Mouse (Mus musculus): ENCODE data around the gene Erich3. TPM values are rescaled to one million over a fixed set of nuclear protein-coding genes. Genes with fewer than 3 reads are reported as not detected.

Gene Erich3
- polyA plus RNA-seq, 2 experiments: 0.01 TPM; not detected in 1

DNA sequence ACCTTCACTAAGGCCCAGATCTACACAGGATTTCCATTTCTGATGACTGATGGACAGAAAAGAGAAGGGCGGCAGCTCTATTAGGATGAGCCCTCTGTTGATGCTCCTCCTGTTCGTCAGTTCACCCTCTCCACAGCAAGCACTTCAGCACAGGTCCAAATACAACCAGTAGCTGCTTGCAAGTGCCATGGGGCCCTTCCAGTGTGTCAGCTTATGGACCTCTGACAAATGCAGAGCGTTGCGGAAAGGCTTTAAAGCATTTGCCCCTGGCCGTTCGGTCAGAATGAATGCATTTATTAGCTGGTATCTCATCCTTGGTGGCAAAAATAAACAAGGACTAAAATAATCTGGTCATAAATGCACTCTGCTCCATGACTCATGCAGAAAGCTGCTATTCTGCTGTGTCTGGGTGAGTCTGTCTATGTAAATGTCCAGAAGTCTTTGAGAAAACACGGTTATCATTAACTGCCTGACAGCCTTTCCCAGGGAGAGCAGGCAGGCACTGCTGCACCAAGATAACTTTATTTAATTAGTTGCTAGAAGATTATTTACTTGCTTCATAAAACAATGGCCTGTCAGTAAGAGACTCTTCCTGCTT lies 146.7 kb downstream of the Erich3 start:
- no peak overlapping the region for H3K4me2 ChIP-seq (ENCODE audit: low read depth)
- no peak for DNase-seq (ENCODE audit: low read depth in 3 of 3, low spot score in 3 of 3)
- TF ChIP-seq EP300 (IDR thresholded peaks at IDR 0.05; ENCODE audit: low read depth) (no peak), CTCF (IDR thresholded peaks at IDR 0.05; ENCODE audit: low read depth) (no peak)
- no peak overlapping the region for H3K4me3 ChIP-seq (ENCODE audit: insufficient read depth in 1 of 2, low read depth in 2 of 2, low read length in 2 of 2)
- WGBS (ENCODE audit: insufficient replicate concordance): 58% methylated on average over 7 of the region's 7 CpGs
- H3K4me1 ChIP-seq (replicated peaks; ENCODE audit: control insufficient read depth in 2 of 2, insufficient read depth in 2 of 2, low read length in 1 of 2): no peaks in the 10 kb centered on the region
- no peak overlapping the region for H3K27ac ChIP-seq
- no peaks in the 10 kb centered on the region for H3K27me3 ChIP-seq (ENCODE audit: control insufficient read depth, insufficient read depth, low read length)
- no peaks in the 10 kb centered on the region for H3K9me3 ChIP-seq (ENCODE audit: control insufficient read depth, low read length)
- no peak overlapping the region for H3K9ac ChIP-seq (replicated peaks)
- ATAC-seq (ENCODE audit: insufficient read depth): no peak
- H3K36me3 ChIP-seq (replicated peaks; ENCODE audit: control insufficient read depth, insufficient read depth, low read depth): no peaks in the 10 kb centered on the region

DNA sequence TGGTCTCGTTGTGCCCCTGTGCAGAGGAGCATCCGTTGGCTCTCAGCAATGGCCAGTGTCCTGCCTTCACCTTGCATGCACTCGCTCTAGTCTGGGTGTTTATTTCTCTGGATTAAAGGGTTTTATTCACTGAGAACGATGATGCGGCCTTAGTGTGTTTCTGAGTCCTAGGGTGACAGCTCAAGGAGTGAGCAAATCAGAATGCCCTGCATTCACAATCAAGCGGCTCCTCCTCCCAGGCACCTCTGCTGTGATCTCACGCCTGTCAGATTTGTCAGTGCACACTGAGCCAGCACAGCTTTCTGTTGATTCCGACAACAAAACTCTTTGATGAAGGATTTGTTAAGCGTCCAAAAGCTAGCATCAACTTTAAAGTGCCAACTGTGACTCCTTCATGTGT lies 147.6 kb downstream of the Erich3 start:
- no peak for DNase-seq (ENCODE audit: low read depth in 3 of 3, low spot score in 3 of 3)
- Histone ChIP-seq H3K9me3 (ENCODE audit: control insufficient read depth, low read length) (no peaks in the 10 kb centered on the region), H3K27me3 (ENCODE audit: control insufficient read depth, insufficient read depth, low read length) (no peaks in the 10 kb centered on the region), H3K27ac (no peak overlapping the region), H3K4me1 (replicated peaks; ENCODE audit: control insufficient read depth in 2 of 2, insufficient read depth in 2 of 2, low read length in 1 of 2) (no peaks in the 10 kb centered on the region), H3K36me3 (replicated peaks; ENCODE audit: control insufficient read depth, insufficient read depth, low read depth) (no peaks in the 10 kb centered on the region), H3K9ac (replicated peaks) (no peak overlapping the region), H3K4me2 (ENCODE audit: low read depth) (no peak overlapping the region), H3K4me3 (ENCODE audit: insufficient read depth in 1 of 2, low read depth in 2 of 2, low read length in 2 of 2) (no peak overlapping the region)
- no peak for ATAC-seq (ENCODE audit: insufficient read depth)
- 46% methylated on average over 9 of the region's 9 CpGs for WGBS (ENCODE audit: insufficient replicate concordance)
- TF ChIP-seq CTCF (IDR thresholded peaks at IDR 0.05; ENCODE audit: low read depth): no peak
- TF ChIP-seq EP300 (IDR thresholded peaks at IDR 0.05; ENCODE audit: low read depth): no peak

DNA sequence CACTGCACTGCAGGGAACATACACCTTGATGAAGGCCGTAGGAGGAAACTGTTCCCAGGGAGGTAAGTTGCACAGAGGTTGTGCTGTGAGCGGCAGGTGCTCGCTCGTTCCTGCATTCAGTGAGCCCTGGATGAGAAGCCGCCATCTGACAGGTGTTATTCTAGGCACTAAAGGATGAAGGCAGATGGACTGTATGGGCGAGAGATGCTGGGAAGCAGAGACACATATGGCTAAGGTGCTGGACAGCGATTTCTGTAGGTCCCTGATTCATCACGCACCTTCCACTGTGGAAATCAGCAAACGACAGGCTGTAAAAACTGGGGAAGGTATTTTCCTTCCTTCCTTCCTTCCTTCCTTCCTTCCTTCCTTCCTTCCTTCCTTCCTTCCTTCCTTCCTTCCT lies 148.2 kb downstream of the Erich3 start:
- WGBS (ENCODE audit: insufficient replicate concordance): 50% methylated on average over 9 of the region's 9 CpGs
- H3K27me3 ChIP-seq (ENCODE audit: control insufficient read depth, insufficient read depth, low read length): no peaks in the 10 kb centered on the region
- H3K4me2 ChIP-seq (ENCODE audit: low read depth): no peak overlapping the region
- DNase-seq (ENCODE audit: low read depth in 3 of 3, low spot score in 3 of 3): no peak
- no peak overlapping the region for H3K9ac ChIP-seq (replicated peaks)
- H3K36me3 ChIP-seq (replicated peaks; ENCODE audit: control insufficient read depth, insufficient read depth, low read depth): no peaks in the 10 kb centered on the region
- no peak overlapping the region for H3K27ac ChIP-seq
- no peak for ATAC-seq (ENCODE audit: insufficient read depth)
- no peak overlapping the region for H3K4me3 ChIP-seq (ENCODE audit: insufficient read depth in 1 of 2, low read depth in 2 of 2, low read length in 2 of 2)
- no peak for TF ChIP-seq EP300 (IDR thresholded peaks at IDR 0.05; ENCODE audit: low read depth)
- TF ChIP-seq CTCF (IDR thresholded peaks at IDR 0.05; ENCODE audit: low read depth): no peak
- H3K4me1 ChIP-seq (replicated peaks; ENCODE audit: control insufficient read depth in 2 of 2, insufficient read depth in 2 of 2, low read length in 1 of 2): no peaks in the 10 kb centered on the region
- H3K9me3 ChIP-seq (ENCODE audit: control insufficient read depth, low read length): no peaks in the 10 kb centered on the region

DNA sequence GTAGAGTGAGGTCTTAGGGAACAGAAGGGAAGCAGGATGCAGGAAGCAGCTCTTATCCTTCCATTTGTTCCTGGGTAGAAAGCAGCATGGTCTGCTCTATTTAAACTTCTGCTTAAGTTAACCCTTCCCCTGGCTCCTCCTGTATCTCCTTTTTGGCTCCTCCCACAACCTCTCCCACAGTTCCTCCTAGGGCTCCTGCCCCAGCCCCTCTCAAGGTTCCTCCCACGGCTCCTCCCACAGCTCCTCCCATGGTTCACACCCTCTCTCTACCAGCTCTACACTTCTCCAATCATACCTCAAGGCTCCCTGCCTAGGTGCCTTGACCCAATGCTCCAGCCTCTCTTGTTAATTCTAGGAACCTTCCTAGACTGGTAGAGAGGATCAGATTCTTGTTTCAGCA lies 149.2 kb downstream of the Erich3 start:
- no peaks in the 10 kb centered on the region for H3K36me3 ChIP-seq (replicated peaks; ENCODE audit: control insufficient read depth, insufficient read depth, low read depth)
- H3K4me2 ChIP-seq (ENCODE audit: low read depth): no peak overlapping the region
- no peaks in the 10 kb centered on the region for H3K9me3 ChIP-seq (ENCODE audit: control insufficient read depth, low read length)
- 13% methylated on average over 1 of the region's 1 CpGs for WGBS (ENCODE audit: insufficient replicate concordance)
- no peak overlapping the region for H3K4me3 ChIP-seq (ENCODE audit: insufficient read depth in 1 of 2, low read depth in 2 of 2, low read length in 2 of 2)
- no peak overlapping the region for H3K9ac ChIP-seq (replicated peaks)
- no peak overlapping the region for H3K27ac ChIP-seq
- no peak for TF ChIP-seq CTCF (IDR thresholded peaks at IDR 0.05; ENCODE audit: low read depth)
- no peak for TF ChIP-seq EP300 (IDR thresholded peaks at IDR 0.05; ENCODE audit: low read depth)
- H3K4me1 ChIP-seq (replicated peaks; ENCODE audit: control insufficient read depth in 2 of 2, insufficient read depth in 2 of 2, low read length in 1 of 2): no peaks in the 10 kb centered on the region
- ATAC-seq (ENCODE audit: insufficient read depth): no peak
- DNase-seq (ENCODE audit: low read depth in 3 of 3, low spot score in 3 of 3): no peak
- H3K27me3 ChIP-seq (ENCODE audit: control insufficient read depth, insufficient read depth, low read length): no peaks in the 10 kb centered on the region

DNA sequence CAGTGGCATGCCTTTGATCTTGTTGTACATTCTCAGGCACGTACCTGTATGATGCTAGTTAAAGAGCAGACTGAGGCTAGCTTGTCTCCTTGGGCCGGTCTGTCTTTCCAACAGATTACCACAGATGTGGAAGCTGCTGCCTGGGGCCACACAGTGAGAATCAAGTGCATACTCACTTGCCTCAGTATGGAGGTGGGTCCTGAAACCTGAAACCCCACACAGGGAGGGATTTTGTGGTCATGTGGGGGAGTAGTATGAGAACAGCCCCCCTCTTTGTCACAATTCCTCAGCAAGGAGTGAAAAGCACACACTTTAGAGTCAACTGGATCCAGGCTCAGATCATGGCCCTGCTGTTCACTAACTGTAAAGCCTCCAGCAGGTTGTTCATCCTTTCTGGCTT lies 151.9 kb downstream of the Erich3 start:
- no peaks in the 10 kb centered on the region for H3K4me1 ChIP-seq (replicated peaks; ENCODE audit: control insufficient read depth in 2 of 2, insufficient read depth in 2 of 2, low read length in 1 of 2)
- no peak for ATAC-seq (ENCODE audit: insufficient read depth)
- no peaks in the 10 kb centered on the region for H3K36me3 ChIP-seq (replicated peaks; ENCODE audit: control insufficient read depth, insufficient read depth, low read depth)
- no peaks in the 10 kb centered on the region for H3K9me3 ChIP-seq (ENCODE audit: control insufficient read depth, low read length)
- no peak overlapping the region for H3K9ac ChIP-seq (replicated peaks)
- WGBS (ENCODE audit: insufficient replicate concordance): 29% methylated on average over 2 of the region's 2 CpGs
- no peak overlapping the region for H3K27ac ChIP-seq
- H3K4me3 ChIP-seq (ENCODE audit: insufficient read depth in 1 of 2, low read depth in 2 of 2, low read length in 2 of 2): no peak overlapping the region
- H3K4me2 ChIP-seq (ENCODE audit: low read depth): no peak overlapping the region
- TF ChIP-seq EP300 (IDR thresholded peaks at IDR 0.05; ENCODE audit: low read depth) (no peak), CTCF (IDR thresholded peaks at IDR 0.05; ENCODE audit: low read depth) (no peak)
- H3K27me3 ChIP-seq (ENCODE audit: control insufficient read depth, insufficient read depth, low read length): no peaks in the 10 kb centered on the region
- DNase-seq (ENCODE audit: low read depth in 3 of 3, low spot score in 3 of 3): no peak

Data from liver, embryonic 14.5 days (tissue).